Mouse (Mus musculus) hindbrain, embryonic 11.5 days (tissue): ENCODE measurements around the gene Glt8d2. TPM values are rescaled to one million over a fixed set of nuclear protein-coding genes. Genes with fewer than 3 reads are reported as not detected.
A peak's percentile ranks its signal among the peaks of the same experiment; 100 is the strongest.

Source experiments
- ATAC-seq: fragments of 200-750 bp; cut with Nextera tagmentation; 2 replicates; pipeline ENCODE4 v1.8.0; 2017; ENCODE audit warnings: mild to moderate bottlenecking, moderate TSS enrichment, moderate library complexity; ENCODE audit not compliant: low FRiP score
- DNase-seq: peaks from one replicate; pipeline ENCODE4 v3.0.0-alpha.2; 2015; ENCODE audit warnings: low spot score
- H3K27ac ChIP-seq: fragments of 300-500 bp; sonication (generic); 2 replicates; pipeline ENCODE4 v1.5.1; 2014; ENCODE audit warnings: mild to moderate bottlenecking, low read depth, low read length
- H3K27me3 ChIP-seq: fragments of 300-500 bp; sonication (generic); 2 replicates; pipeline ENCODE4 v1.6.1; 2014; ENCODE audit warnings: mild to moderate bottlenecking, low read length, moderate library complexity, mixed read lengths; ENCODE audit not compliant: control insufficient read depth, insufficient read depth
- H3K36me3 ChIP-seq: fragments of 300-500 bp; sonication (generic); 2 replicates; pipeline ENCODE4 v1.6.1; 2014; ENCODE audit warnings: mild to moderate bottlenecking, low read length, moderate library complexity, mixed read lengths; ENCODE audit not compliant: control insufficient read depth, insufficient read depth
- H3K4me1 ChIP-seq: fragments of 300-500 bp; sonication (generic); replicated peaks from 2 replicates; pipeline ENCODE4 v1.6.1; 2014; ENCODE audit warnings: low read length, mixed read lengths; ENCODE audit not compliant: control insufficient read depth, insufficient read depth
- H3K4me2 ChIP-seq: fragments of 300-500 bp; sonication (generic); replicated peaks from 2 replicates; pipeline ENCODE4 v1.6.1; 2014; ENCODE audit warnings: mild to moderate bottlenecking, low read depth, low read length
- H3K4me3 ChIP-seq: fragments of 300-500 bp; sonication (generic); 2 replicates; pipeline ENCODE4 v1.5.1; 2014; ENCODE audit warnings: low read depth, low read length
- H3K9ac ChIP-seq: fragments of 300-500 bp; sonication (generic); 2 replicates; pipeline ENCODE4 v1.6.1; 2014; ENCODE audit warnings: low read depth, low read length
- H3K9me3 ChIP-seq: fragments of 300-500 bp; sonication (generic); 2 replicates; pipeline ENCODE4 v1.6.1; 2016; ENCODE audit warnings: low read length; ENCODE audit not compliant: control insufficient read depth
- WGBS: fragments of 180-500 bp; shearing (Covaris S2); extraction: QIAGEN DNeasy Blood & Tissue Kit; methylation state at CpG from one replicate; pipeline ENCODE4 v1.1.7; 2014; 5-methylcytosine and 5-hydroxymethylcytosine counted together
- polyA plus RNA-seq: library from polyadenylated mRNA; unstranded; fragments of >200 nt; fragmentation: Nextera tagmentation; extraction: Ambion mirVana; gene quantifications from 2 replicates; pipeline ENCODE4 v1.2.1, GENCODE M21; 2014

Gene Glt8d2
- polyA plus RNA-seq: 4.4 and 4.6 TPM in 2 replicates

DNA sequence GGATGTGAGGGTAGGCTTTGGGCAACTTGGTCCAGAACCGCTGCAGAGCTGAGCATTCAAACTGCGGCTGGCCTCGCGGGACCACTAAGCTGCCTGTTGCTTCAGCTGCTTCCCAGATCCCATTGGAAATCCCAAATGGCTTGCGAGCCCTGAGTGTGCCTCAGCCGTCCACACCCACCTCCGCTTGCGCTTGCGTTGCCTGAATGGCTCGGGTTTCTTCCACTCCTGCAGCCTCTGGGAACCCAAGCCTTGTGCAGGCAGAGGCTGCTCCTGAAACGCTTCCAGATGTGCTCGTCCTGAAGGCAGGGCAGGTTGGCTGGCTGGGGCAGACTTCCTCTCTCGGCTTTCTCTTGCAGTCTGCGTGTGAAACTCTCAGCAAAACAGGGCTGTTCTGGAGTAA lies at the start of gene Glt8d2:
Gene Glt8d2, minus strand, starts transcription at position 157 of the 400 bp plus-strand sequence.
- H3K4me2 ChIP-seq: no peak within 1 kb of the TSS; the same call in 1 of the 2 replicates
- ATAC-seq (no peak), DNase-seq (peak; percentile 54)
- H3K27me3 ChIP-seq: no peaks in the 10 kb centered on the region
- H3K9ac ChIP-seq: no peak within 1 kb of the TSS
- no peaks in the 10 kb centered on the region for H3K36me3 ChIP-seq
- H3K4me1 ChIP-seq: no peaks in the 10 kb centered on the region
- H3K4me3 ChIP-seq: no peak within 1 kb of the TSS
- no peaks in the 10 kb centered on the region for H3K9me3 ChIP-seq
- WGBS: 5% methylated on average over 14 of the region's 14 CpGs
- H3K27ac ChIP-seq: no peak within 1 kb of the TSS

DNA sequence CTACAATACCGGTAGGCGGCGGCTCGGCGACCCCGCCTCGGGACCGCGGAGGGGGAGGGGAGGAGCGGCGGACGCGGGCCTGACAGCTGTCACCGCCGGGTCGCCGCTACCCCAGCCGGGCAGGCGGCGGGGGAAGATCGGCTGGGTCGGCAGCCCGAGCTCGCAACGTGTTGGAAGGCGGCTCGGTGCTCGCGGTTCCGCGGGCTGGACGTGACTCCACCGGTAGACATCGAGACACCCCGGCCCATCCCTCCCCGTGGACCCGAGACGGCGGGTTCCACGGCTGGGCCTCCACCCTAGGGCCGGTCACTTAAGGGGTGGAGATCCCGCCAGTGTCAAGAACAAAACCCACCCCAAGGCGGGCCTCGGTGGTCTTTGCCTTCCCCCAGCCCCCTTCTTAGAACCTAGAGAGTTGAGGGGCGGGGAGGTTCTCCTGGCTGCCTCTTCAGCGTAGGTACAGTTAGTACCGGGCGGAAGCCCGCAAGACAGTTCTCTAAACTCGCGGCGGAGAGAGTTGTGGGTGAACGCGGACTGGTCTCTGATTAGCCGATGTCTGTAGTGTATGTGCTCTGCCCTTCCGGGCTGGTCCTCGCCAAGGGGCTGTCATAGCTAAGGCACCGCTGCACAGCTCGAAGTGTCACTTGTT lies 9.0 kb upstream of the Glt8d2 start:
- DNase-seq (no peak), ATAC-seq (peak; percentile 89)
- Histone ChIP-seq H3K4me1 (no peaks in the 10 kb centered on the region; the same call in 1 of the 2 replicates), H3K9me3 (no peaks in the 10 kb centered on the region), H3K36me3 (no peaks in the 10 kb centered on the region), H3K27me3 (no peaks in the 10 kb centered on the region), H3K4me2 (peak overlapping the region; percentile 59), H3K27ac (peak overlapping the region; percentile 58), H3K9ac (peak overlapping the region; percentile 83), H3K4me3 (peak overlapping the region; percentile 91)
- WGBS: under 1% methylated on average over 57 of the region's 59 CpGs

DNA sequence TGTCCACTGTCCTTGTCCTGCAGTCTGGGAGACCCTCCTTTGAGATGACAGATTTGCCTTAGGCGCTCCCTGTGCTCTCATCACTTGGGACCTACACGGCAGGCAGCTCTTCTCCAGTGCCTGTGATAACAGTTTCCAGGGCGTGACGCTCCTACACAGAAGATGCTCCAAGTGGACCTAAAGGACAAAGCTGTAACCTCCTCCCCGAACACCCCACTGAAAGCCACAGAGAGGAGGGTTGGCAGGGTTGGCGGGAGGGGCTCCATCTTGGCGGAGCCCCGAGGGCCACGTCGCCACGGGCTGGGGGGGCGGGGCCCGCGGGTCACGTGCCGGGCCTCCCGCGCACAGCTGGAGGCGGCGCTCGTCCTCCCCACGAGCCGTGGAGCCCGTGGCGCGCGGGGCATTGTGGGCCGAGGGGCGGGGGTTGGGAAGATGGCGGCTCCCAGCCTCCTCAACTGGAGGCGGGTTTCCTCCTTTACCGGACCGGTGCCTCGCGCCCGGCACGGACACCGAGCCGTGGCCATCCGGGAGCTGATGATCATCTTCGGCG lies 8.3 kb upstream of the Glt8d2 start:
- H3K4me2 ChIP-seq: peak overlapping the region; percentile 59
- H3K9me3 ChIP-seq: no peaks in the 10 kb centered on the region
- WGBS: 2% methylated on average over 24 of the region's 42 CpGs
- H3K4me1 ChIP-seq: no peaks in the 10 kb centered on the region; the same call in 1 of the 2 replicates
- peak overlapping the region; percentile 58 for H3K27ac ChIP-seq
- DNase-seq (peak; percentile 93), ATAC-seq (peak; percentile 96)
- H3K27me3 ChIP-seq: no peaks in the 10 kb centered on the region
- peak overlapping the region; percentile 83 for H3K9ac ChIP-seq
- no peaks in the 10 kb centered on the region for H3K36me3 ChIP-seq
- peak overlapping the region; percentile 91 for H3K4me3 ChIP-seq

DNA sequence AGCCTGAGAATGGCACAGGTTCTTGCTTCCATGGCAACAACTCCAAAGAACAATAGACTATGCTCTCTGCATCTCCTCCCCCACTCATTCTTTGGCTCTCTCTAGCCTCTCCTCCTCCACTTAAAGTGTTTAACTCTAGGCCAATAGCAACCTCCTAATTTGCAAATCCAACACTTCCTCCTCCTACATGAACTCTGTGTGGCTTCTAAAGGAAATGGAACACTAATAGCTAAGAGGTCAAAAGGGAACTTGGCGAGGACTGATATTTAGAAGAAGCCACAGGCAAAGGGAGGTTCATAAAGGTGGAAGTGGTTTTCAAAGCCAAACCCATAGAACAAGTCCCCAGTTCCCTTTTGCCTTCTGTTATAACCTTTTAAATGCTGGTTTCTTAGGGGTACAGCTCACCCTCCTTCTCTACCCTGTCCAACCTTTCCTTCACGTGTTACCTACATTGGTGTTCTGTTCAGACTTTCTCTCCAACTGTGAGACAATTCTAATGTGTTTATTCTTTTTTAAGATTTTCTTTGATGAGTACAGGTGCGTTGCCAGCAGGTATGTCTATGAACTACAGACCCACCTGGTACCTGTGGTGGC lies 7.0 kb upstream of the Glt8d2 start:
- ATAC-seq (no peak), DNase-seq (no peak)
- Histone ChIP-seq H3K4me3 (no peak overlapping the region), H3K27ac (no peak overlapping the region), H3K9me3 (no peaks in the 10 kb centered on the region), H3K27me3 (no peaks in the 10 kb centered on the region), H3K4me1 (no peaks in the 10 kb centered on the region; the same call in 1 of the 2 replicates), H3K4me2 (no peak overlapping the region), H3K9ac (no peak overlapping the region), H3K36me3 (no peaks in the 10 kb centered on the region)
- 88% methylated on average over 3 of the region's 3 CpGs for WGBS

DNA sequence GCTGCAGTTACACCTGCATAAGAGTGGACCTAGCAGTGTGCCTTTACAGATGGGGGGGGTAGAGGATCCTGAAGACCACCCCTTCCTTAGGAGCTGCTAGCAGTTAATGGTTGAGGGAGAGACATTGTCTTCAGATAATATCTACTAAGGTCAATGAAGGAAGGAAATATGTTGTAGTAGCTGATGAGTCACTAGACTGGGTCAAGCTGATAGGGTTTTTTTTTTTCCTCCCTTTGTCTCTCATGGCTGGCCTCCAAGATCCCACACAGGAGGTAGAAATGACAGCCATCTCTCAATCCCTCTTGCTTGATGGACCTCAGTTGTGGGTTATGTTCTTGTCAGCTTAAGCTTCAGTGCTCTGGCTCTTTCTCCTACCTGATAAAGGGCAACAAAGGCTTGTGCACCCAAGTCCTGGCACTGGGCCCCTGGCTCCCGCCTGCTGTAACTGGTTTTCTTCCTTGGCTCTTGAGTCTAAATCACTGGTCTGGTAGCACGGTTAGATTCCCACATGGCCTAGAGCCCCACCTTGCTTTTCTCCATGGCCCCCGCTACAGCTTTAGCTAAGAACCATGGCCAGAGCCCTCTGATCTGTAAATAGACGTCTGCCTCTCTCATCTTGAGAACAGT lies 6.1 kb upstream of the Glt8d2 start:
- H3K9ac ChIP-seq: no peak overlapping the region
- H3K27me3 ChIP-seq: no peaks in the 10 kb centered on the region
- DNase-seq: no peak
- H3K36me3 ChIP-seq: no peaks in the 10 kb centered on the region
- H3K4me2 ChIP-seq: no peak overlapping the region
- no peaks in the 10 kb centered on the region for H3K9me3 ChIP-seq
- no peak for ATAC-seq
- no peaks in the 10 kb centered on the region; the same call in 1 of the 2 replicates for H3K4me1 ChIP-seq
- no peak overlapping the region for H3K27ac ChIP-seq
- H3K4me3 ChIP-seq: no peak overlapping the region
- 72% methylated on average over 4 of the region's 4 CpGs for WGBS

DNA sequence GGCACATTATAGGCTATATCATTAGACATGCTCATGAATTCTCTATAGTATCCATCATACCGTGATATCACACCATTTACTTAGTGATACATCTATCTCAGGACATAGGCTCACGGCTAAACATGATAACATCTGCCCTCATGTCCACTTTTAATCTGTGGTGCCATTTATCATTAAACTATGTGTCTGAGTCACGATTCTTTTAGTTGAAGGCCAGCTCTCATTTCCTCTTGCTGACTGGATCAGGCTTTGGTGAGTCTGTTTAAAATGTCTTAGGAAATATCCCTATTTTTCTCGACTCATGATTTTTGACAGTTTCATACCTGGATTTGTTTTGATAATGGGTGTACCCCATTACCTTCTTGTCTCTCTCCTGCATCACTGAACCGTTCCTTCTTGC lies 5.5 kb upstream of the Glt8d2 start, which contains the start of gene Hcfc2:
Gene Hcfc2, plus strand, starts transcription at position 205 of the 400 bp plus-strand sequence.
- H3K4me2 ChIP-seq: no peak within 1 kb of the TSS
- 85% methylated on average over 5 of the region's 5 CpGs for WGBS

DNA sequence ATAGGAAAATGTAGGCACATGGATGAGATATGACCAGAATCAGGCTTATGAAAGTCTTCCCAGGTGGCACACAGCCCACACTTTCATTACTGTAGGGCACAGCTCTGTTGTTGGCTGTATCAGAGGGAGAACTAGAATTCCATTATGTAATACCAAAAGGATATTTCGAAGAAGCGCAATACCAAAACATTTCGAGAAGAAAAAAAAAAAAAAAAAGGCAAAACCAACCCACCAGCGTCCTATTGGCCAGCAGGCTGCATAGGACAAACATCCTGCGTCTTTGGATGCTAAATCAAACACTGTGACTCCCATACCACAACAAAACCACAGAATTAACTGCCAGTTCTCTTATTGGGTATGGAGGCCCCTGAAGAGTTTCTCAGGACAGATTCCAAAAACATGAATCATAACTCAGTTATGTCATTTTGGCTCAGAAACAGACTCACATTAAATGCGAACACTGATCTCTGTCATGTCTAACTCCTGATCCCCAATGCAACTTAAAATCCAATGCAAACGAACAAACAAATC lies 704 bp downstream of the Glt8d2 start:
- no peak for DNase-seq
- Histone ChIP-seq H3K36me3 (no peaks in the 10 kb centered on the region), H3K4me2 (no peak overlapping the region), H3K4me3 (no peak overlapping the region), H3K27ac (no peak overlapping the region), H3K9ac (no peak overlapping the region), H3K27me3 (no peaks in the 10 kb centered on the region), H3K4me1 (no peaks in the 10 kb centered on the region), H3K9me3 (no peaks in the 10 kb centered on the region)
- WGBS: 78% methylated on average over 7 of the region's 7 CpGs
- ATAC-seq: no peak

More for the DNA sequence above, 5.5 kb upstream of the Glt8d2 start, which contains the start of gene Hcfc2:
- no peak for DNase-seq
- Histone ChIP-seq H3K27me3 (no peaks in the 10 kb centered on the region), H3K9me3 (no peaks in the 10 kb centered on the region), H3K36me3 (no peaks in the 10 kb centered on the region), H3K4me3 (no peak within 1 kb of the TSS), H3K4me1 (no peaks in the 10 kb centered on the region; the same call in 1 of the 2 replicates), H3K27ac (no peak within 1 kb of the TSS), H3K9ac (no peak within 1 kb of the TSS)
- no peak for ATAC-seq

DNA sequence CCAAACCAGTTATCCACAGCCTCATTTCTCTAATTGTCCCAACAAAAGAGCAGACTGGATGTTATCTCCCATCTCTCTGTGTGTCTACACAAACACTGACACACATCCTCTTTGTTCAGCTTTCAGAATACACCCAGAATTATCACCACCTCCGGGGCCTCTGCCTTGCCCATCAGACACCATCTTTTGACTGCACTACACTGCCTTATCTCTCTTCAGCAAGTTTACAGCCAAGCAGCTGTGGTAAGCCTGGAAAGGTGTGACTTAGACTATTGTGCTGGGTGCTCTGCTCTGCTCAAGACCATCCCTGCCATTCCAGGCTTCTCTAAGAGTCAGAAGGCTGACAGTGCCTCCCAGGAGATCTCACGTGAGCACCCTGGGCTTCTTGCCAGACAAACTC lies 5.0 kb downstream of the Glt8d2 start:
- ATAC-seq (no peak), DNase-seq (no peak)
- H3K4me3 ChIP-seq: no peak overlapping the region
- H3K27ac ChIP-seq: no peak overlapping the region
- no peaks in the 10 kb centered on the region for H3K9me3 ChIP-seq
- 85% methylated on average over 2 of the region's 2 CpGs for WGBS
- no peaks in the 10 kb centered on the region for H3K4me1 ChIP-seq
- H3K4me2 ChIP-seq: no peak overlapping the region
- no peaks in the 10 kb centered on the region for H3K36me3 ChIP-seq
- H3K27me3 ChIP-seq: no peaks in the 10 kb centered on the region
- no peak overlapping the region for H3K9ac ChIP-seq
